Mouse (Mus musculus) MN1 (cell line): Measurements from ENCODE around the gene Csn2.

Experiments
- DNase-seq: peaks from one replicate; pipeline ENCODE4 v3.0.0-alpha.2; 2016; ENCODE audit warnings: low spot score

Gene Csn2

GRCm38 (mm10) chr5:87699530-87699929 is at the start of gene Csn2:
Gene Csn2, minus strand, starts transcription at chr5:87699630.
- DNase-seq = no peak

DNA sequence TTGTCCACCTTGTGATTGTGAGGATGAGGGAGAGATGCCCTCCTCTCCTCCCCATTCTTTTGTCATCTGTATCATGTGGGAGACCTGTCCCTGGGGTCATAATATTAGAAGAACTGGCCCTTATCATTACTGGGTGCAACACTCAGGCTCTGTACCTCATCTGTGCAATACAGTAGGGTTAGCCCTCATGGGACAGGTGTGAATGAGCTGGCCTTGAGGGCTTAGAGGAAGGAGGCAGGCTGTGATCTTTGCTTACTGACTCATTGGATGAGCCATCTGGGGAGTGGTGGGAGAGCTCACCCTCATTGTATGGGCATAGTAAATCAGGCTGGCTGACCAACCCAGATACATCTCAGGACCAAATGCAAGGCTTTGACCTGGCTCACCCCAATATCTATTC is 35.4 kb upstream of the Csn2 start:
- DNase-seq = no peak

GRCm38 (mm10) chr5:87705891-87706290 is 6.5 kb upstream of the Csn2 start:
- DNase-seq = no peak

- no peak for DNase-seq
Measured at GRCm38 (mm10) chr5:87665908-87666307, 33.5 kb downstream of the Csn2 start, which contains the start of gene Csn1s1. Gene Csn1s1, plus strand, starts transcription at chr5:87666208.

- DNase-seq = no peak
Measured at GRCm38 (mm10) chr5:87642787-87643186, 56.6 kb downstream of the Csn2 start.
